Mouse (Mus musculus): Measurements from ENCODE around the gene Nfic.
A peak's percentile ranks its signal among the peaks of the same experiment; 100 is the strongest.

The Nfic gene

GRCm38 (mm10) chr10:81418216-81419070 lies 37.0 kb downstream of the Nfic start:
- DNase-seq (ENCODE audit: low read depth, low spot score), result no peak

DNA sequence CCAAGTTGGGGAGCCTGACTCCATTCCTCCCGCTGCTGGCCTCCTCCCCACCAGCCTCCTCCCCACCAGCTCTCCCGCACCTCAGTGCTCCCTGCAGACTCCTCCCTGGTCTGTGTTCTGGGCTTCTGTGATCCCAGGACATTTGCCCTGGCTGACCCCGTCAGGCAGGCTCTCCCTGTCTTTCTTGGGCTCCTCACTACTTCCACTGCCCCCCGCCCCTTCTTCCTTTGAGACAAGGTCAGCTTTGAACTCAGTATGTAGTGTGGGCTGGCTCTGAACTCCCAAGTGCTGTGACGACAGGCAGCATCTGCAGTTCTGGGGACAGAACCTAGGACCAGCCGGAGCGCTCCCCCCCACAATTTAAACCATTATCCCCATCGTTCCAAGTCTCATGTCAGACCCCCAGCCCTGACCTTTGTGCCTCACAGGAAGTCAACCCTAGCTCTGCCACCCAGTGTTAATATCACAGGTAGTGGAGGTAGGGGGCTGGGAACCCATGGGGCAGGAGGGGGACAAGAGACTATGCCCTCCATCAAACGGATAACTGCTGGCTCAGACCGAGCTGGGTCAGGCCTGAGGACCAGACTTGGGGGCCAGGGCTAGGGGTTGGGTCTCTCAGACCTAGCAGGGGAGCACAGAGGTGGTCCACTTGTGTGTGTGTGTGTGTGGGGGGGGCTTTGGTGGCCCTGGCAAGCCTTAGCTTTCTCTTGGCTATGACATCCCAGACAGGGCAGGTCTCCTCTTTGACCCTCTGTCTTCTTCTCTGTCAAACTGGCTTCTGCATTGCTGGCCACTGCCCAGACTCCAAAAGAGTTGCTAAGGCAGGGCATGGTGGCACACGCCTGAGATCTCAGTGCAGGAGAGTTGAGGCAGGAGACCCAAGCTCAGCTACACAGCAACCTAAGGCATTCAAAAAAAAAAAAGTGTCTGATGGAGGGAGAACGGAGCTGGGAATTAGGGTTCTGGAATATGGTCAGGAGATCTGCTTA lies 37.9 kb downstream of the Nfic start:
- no peak for DNase-seq (ENCODE audit: low read depth, low spot score)

DNA sequence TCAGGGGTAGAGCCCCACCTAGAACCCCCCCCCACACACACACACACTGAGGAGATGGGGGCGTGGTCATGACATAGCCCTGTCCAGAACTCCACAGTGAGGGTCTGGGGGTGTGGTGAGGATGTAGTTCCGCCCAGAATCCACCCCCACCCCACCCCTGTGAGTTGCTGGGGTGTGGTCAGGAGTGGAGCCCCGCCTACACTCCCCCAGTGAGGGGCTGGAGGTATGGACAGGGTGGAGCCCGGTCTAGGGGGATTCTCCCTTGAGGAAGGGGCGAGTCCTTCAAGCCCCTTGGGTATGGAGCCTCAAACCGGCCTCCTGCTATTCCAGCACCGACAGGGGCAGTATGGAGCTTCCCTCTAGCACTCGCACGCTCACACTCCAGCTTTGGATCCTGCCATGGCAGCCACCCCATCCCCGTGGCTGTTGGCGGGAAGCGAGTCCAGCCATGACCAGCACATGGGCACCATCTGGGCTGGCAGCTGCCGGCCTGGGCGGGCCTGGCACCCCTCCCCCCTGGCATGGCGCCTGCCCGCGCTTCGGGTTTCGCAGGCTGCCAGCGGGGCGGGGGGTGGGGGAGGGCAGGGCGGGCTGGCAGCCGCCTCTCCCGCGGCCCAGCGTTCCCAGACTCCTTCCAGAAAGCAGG lies 38.7 kb downstream of the Nfic start:
- DNase-seq (ENCODE audit: low read depth, low spot score), result peak; percentile 96

DNA sequence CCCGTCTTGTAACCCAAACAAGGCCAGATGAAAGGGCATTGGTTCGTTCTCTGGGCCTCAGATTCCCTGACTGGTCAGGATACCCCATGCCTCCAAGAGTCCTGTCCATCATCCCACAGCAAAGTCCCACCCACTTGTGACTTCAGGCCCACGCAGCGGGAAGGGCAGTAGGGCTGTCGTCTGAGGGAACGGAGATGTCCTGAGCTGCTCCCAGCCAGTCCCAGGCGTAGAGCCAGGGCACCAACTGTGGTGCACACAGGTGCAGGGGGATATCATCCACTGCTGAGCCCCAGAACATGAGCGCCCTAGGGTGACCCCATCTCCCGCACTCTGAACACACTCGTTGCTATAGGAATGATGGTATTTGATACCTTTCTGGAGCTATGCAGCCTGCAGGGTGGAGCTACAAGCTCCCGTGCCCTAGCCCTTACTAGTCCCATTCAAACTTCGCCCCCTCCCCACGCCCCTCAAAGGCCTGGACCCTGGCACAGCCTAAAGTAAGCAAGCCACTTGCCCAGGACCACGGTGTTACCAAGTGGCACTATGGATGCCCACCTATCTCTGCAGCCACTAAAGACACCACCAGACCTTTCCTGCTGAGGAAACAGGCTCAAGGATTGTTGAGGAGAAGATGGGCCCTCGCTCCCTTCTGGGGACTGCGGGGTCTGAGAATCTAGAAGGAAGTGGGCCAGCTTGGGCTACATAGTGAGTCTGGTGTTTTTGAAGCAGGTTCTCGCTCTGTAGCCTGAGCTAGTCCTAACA lies 39.7 kb downstream of the Nfic start:
- DNase-seq (ENCODE audit: low read depth, low spot score), result no peak

GRCm38 (mm10) chr10:81415146-81415545 lies 40.3 kb downstream of the Nfic start:
- no peak for DNase-seq (ENCODE audit: low read depth, low spot score)

GRCm38 (mm10) chr10:81414682-81415081 lies 40.8 kb downstream of the Nfic start:
- no peak for DNase-seq (ENCODE audit: low read depth, low spot score)

DNA sequence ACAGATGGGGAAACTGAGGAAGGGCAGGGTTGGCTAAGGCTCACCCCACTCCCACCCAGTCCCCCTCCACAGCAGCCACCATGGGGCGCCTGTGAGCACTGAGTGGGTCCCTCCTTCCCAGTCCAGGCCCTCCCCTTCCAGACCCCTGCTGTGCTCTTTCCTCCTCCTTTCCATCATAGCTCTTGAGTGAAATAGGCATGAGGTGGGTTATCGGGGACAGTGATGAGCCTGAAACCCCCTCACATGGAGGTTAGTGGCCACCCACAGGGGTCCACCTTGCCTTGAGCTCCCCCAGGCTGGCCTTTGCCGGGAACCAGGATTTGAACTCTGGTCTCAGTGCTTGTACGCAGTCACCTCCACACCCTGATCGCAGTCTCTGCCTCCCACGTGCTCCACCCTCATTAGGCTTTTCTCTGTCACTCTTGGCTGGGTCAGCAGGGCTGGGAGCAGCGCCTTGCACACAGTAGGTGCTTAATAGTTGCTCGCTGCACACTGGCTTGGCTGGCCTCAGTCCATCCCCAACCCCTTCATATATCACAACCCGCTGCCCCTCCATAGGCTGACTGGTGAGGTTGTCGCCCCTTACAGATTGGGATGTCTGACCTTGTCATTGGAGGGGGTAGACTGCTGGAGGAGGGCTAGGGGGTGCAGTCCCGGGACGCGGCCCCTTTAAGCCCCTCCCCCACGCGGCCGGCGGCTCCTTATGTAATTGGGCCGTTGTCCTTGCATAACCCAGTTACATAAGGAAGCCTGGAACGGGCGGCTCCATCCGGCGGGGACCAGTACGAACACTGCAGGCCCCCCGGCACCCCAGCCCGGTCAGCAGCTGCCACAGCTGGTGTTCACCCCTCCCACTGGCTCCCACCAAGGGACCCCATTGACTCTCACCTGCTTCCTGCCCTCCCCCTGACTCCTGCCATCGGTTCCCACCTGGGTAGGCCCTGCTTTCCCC lies 41.8 kb downstream of the Nfic start:
- peak; percentile 86 for DNase-seq (ENCODE audit: low read depth, low spot score)

GRCm38 (mm10) chr10:81412586-81413309 lies 42.7 kb downstream of the Nfic start:
- no peak for DNase-seq (ENCODE audit: low read depth, low spot score)

GRCm38 (mm10) chr10:81411471-81412400 lies 43.7 kb downstream of the Nfic start:
- DNase-seq (ENCODE audit: low read depth, low spot score), result no peak

GRCm38 (mm10) chr10:81410981-81411380 lies 44.5 kb downstream of the Nfic start:
- no peak for DNase-seq (ENCODE audit: low read depth, low spot score)

- no peak for DNase-seq (ENCODE audit: low read depth, low spot score)
Observed at GRCm38 (mm10) chr10:81410350-81410749, 45.1 kb downstream of the Nfic start.

DNA sequence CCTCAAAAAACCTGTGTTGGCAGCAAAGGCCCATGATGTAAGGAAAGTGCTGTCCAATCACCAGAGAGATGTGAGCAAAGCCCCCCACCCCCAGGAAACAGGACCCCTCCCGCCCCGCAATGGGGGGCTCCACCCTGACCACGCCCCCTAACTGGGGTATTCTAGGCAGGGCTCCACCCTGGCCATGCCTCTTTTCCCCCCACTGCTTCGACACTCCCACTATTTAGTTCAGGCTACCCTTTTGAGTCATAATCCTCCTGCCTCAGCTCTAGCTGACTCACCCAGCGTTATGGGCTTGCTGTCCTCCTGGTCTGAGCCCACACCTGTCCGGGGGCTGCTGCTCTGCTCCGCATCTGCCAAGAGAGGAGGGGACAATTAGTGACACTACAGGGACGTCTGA lies 46.1 kb downstream of the Nfic start:
- peak; percentile 80 for DNase-seq (ENCODE audit: low read depth, low spot score)

DNA sequence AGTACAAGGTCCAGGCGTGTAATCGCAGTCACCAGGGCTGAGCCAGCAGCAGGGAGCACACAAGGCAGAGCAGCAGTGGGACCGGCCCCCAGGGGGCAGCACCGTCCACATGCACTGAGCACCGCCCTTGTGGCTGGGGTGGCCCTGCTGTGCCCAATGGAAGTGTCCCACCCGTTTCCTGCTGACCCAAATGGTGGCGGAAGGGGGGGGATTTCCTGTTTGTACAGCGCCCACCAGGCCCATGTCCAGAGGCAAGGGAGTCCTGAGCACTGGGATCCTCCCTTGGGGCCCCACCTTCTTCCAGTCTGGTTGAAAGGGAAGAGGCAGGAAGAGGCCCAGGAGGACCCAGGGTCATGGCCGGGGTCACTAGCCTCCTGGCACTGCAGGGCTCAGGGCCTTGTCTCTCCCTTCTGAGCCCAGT lies 46.6 kb downstream of the Nfic start:
- peak; percentile 82 for DNase-seq (ENCODE audit: low read depth, low spot score)

DNA sequence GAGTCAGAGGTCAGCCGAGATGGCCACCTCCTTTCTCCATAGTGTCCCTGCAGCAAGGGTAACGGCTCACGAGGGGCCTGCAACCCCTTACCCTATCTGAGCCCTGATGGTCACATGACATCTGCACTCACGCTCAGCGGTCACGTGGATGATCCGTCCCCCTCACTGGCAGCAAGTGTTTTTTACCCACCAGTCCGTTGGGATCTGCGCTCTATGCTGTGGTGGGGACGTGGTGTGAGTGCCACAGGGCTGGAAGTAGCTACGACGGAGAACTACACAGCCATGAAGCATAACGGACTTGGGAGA lies 47.1 kb downstream of the Nfic start:
- DNase-seq (ENCODE audit: low read depth, low spot score), result no peak

GRCm38 (mm10) chr10:81407539-81408423 lies 47.7 kb downstream of the Nfic start:
- peak; percentile 79 for DNase-seq (ENCODE audit: low read depth, low spot score)

- no peak for DNase-seq (ENCODE audit: low read depth, low spot score)
Observed at GRCm38 (mm10) chr10:81406504-81407440, 48.7 kb downstream of the Nfic start.
